Mouse (Mus musculus): ENCODE results near the gene Ncl.
A peak's percentile ranks its signal among the peaks of the same experiment; 100 is the strongest.
"Not testable (repeated sequence)": the region's sequence is repeated elsewhere in the genome, so short reads cannot be mapped to it uniquely, and the experiment has no call there.

Ncl gene

GRCm38 (mm10) chr1:86360441-86360840 is 1.2 kb upstream of the Ncl start:
- peak; percentile 62 for DNase-seq (ENCODE audit: low read depth, low spot score)

- DNase-seq (ENCODE audit: low read depth, low spot score): no peak
Observed at GRCm38 (mm10) chr1:86359798-86360179, 589 bp upstream of the Ncl start.

GRCm38 (mm10) chr1:86358229-86358905 is 833 bp downstream of the Ncl start:
- no peak for DNase-seq (ENCODE audit: low read depth, low spot score)

- no peak for DNase-seq (ENCODE audit: low read depth, low spot score)
Observed at GRCm38 (mm10) chr1:86354186-86354585, 5.0 kb downstream of the Ncl start.

GRCm38 (mm10) chr1:86350576-86350975 is 8.6 kb downstream of the Ncl start:
- no peak for DNase-seq (ENCODE audit: low read depth, low spot score)

GRCm38 (mm10) chr1:86349696-86350095 is 9.5 kb downstream of the Ncl start:
- no peak for DNase-seq (ENCODE audit: low read depth, low spot score)

- DNase-seq (ENCODE audit: low read depth, low spot score): no peak
Observed at GRCm38 (mm10) chr1:86349201-86349600, 10.0 kb downstream of the Ncl start.

- peak; percentile 35 for DNase-seq (ENCODE audit: low read depth, low spot score)
Observed at GRCm38 (mm10) chr1:86348801-86349200, 10.4 kb downstream of the Ncl start.

- no peak for DNase-seq (ENCODE audit: low read depth, low spot score)
Observed at GRCm38 (mm10) chr1:86348083-86348482, 11.1 kb downstream of the Ncl start.

- no peak for DNase-seq (ENCODE audit: low read depth, low spot score)
Observed at GRCm38 (mm10) chr1:86347716-86348045, 11.5 kb downstream of the Ncl start.

- peak; percentile 35 for DNase-seq (ENCODE audit: low read depth, low spot score)
Observed at GRCm38 (mm10) chr1:86346851-86347715, 12.1 kb downstream of the Ncl start.

- no peak for DNase-seq (ENCODE audit: low read depth, low spot score)
Observed at GRCm38 (mm10) chr1:86345956-86346355, 13.2 kb downstream of the Ncl start.

GRCm38 (mm10) chr1:86345069-86345468 is 14.1 kb downstream of the Ncl start:
- peak; percentile 26 for DNase-seq (ENCODE audit: low read depth, low spot score)

GRCm38 (mm10) chr1:86343969-86344861 is 15.0 kb downstream of the Ncl start:
- peak; percentile 71 for DNase-seq (ENCODE audit: low read depth, low spot score)

GRCm38 (mm10) chr1:86343087-86343645 is 16.0 kb downstream of the Ncl start:
- peak; percentile 19 for DNase-seq (ENCODE audit: low read depth, low spot score)

GRCm38 (mm10) chr1:86342371-86342770 is 16.8 kb downstream of the Ncl start:
- no peak for DNase-seq (ENCODE audit: low read depth, low spot score)

GRCm38 (mm10) chr1:86341096-86341495 is 18.1 kb downstream of the Ncl start:
- not testable (repeated sequence) for DNase-seq (ENCODE audit: low read depth, low spot score)

GRCm38 (mm10) chr1:86339156-86339812 is 19.9 kb downstream of the Ncl start:
- DNase-seq (ENCODE audit: low read depth, low spot score): peak; percentile 83

- DNase-seq (ENCODE audit: low read depth, low spot score): no peak
Observed at GRCm38 (mm10) chr1:86336330-86336729, 22.9 kb downstream of the Ncl start.

- no peak for DNase-seq (ENCODE audit: low read depth, low spot score)
Observed at GRCm38 (mm10) chr1:86320822-86321413, 38.3 kb downstream of the Ncl start.

GRCm38 (mm10) chr1:86313772-86314125 is 45.5 kb downstream of the Ncl start:
- peak; percentile 44 for DNase-seq (ENCODE audit: low read depth, low spot score)
